Mouse (Mus musculus) lung, embryonic 14.5 days (tissue): ENCODE measurements around the gene Amd1. TPM values are rescaled to one million over a fixed set of nuclear protein-coding genes. Genes with fewer than 3 reads are reported as not detected.
A peak's percentile ranks its signal among the peaks of the same experiment; 100 is the strongest.

Experiments used
- ATAC-seq: fragments of 200-750 bp; cut with Nextera tagmentation; 2 replicates; pipeline ENCODE4 v1.8.0; 2017; ENCODE audit warnings: mild to moderate bottlenecking, moderate TSS enrichment, moderate library complexity; ENCODE audit not compliant: insufficient read depth
- DNase-seq: peaks from one replicate; pipeline ENCODE4 v3.0.0-alpha.2; 2015
- H3K27ac ChIP-seq: fragments of 300-500 bp; sonication (generic); 2 replicates; pipeline ENCODE4 v1.5.1; 2014; ENCODE audit warnings: low read depth, mild to moderate bottlenecking, moderate library complexity
- H3K27me3 ChIP-seq: fragments of 300-500 bp; sonication (generic); 2 replicates; pipeline ENCODE4 v1.6.1; 2014; ENCODE audit warnings: low read length, control low read depth; ENCODE audit not compliant: insufficient read depth
- H3K36me3 ChIP-seq: fragments of 300-500 bp; sonication (generic); 2 replicates; pipeline ENCODE4 v1.6.1; 2014; ENCODE audit warnings: control low read depth; ENCODE audit not compliant: insufficient read depth
- H3K4me1 ChIP-seq: fragments of 300-500 bp; sonication (generic); 2 replicates; pipeline ENCODE4 v1.6.1; 2014; ENCODE audit warnings: antibody characterized with exemption, control low read depth; ENCODE audit not compliant: insufficient read depth
- H3K4me2 ChIP-seq: fragments of 300-500 bp; sonication (generic); 2 replicates; pipeline ENCODE4 v1.6.1; 2014; ENCODE audit warnings: mild to moderate bottlenecking
- H3K4me3 ChIP-seq: fragments of 300-500 bp; sonication (generic); 2 replicates; pipeline ENCODE4 v1.5.1; 2014; ENCODE audit warnings: low read depth, low read length
- H3K9ac ChIP-seq: fragments of 300-500 bp; sonication (generic); 2 replicates; pipeline ENCODE4 v1.6.1; 2014
- H3K9me3 ChIP-seq: fragments of 300-500 bp; sonication (generic); 2 replicates; pipeline ENCODE4 v1.6.1; 2016; ENCODE audit warnings: low read depth, low read length, control low read depth
- CTCF ChIP-seq: IDR thresholded peaks from 2 replicates; pipeline ENCODE4 v1.5.1; 2016; ENCODE audit warnings: antibody characterized with exemption, low read depth
- WGBS: fragments of 180-500 bp; shearing (Covaris S2); extraction: QIAGEN DNeasy Blood & Tissue Kit; methylation state at CpG from one replicate; pipeline ENCODE4 v1.1.7; 2014; 5-methylcytosine and 5-hydroxymethylcytosine counted together
- polyA plus RNA-seq: library from polyadenylated mRNA; unstranded; fragments of >200 nt; fragmentation: Nextera tagmentation; extraction: Ambion mirVana; gene quantifications from 2 replicates; pipeline ENCODE4 v1.2.1, GENCODE M21; 2014

Gene Amd1
- polyA plus RNA-seq, 1 experiment from 2014 or later, result 82.0 TPM

DNA sequence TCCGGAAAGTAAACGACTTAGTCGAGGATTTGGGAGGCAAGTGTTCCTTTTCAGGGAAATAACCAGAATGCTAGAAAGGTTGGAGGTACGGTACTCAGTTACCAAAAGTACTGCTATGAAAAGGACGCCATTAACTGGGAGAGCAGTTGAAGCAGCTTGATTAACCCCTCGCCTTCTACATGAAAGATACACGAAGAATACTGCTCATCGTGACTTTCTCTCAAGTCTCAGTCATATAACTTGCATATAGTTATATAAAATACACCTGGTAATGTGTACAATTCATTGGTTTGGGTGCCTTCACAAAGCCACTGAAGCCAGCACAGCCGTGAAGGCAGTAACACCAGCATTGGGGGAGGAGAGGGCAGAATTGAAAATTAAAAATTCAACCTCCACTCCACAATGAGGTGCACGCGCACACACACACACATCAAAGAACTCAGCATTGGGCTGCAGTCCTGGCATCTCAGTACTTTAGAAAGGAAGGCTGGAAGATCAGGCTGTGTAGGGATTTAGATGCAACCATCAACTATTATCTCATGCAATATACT, 54.7 kb downstream of the Amd1 start:
- DNase-seq, result no peak
- peak overlapping the region; percentile 77 for H3K4me3 ChIP-seq
- peaks cover 62% of the 10 kb centered on the region for H3K36me3 ChIP-seq
- peak; percentile 39 for ATAC-seq
- no peak for TF ChIP-seq CTCF
- no peaks in the 10 kb centered on the region; the same call in 1 of the 2 replicates for H3K4me1 ChIP-seq
- peak overlapping the region; percentile 57 for H3K9ac ChIP-seq
- H3K9me3 ChIP-seq, result no peaks in the 10 kb centered on the region
- H3K27ac ChIP-seq, result peak overlapping the region; percentile 65
- peak overlapping the region; percentile 67 for H3K4me2 ChIP-seq
- H3K27me3 ChIP-seq, result no peaks in the 10 kb centered on the region
- 31% methylated on average over 11 of the region's 11 CpGs for WGBS

DNA sequence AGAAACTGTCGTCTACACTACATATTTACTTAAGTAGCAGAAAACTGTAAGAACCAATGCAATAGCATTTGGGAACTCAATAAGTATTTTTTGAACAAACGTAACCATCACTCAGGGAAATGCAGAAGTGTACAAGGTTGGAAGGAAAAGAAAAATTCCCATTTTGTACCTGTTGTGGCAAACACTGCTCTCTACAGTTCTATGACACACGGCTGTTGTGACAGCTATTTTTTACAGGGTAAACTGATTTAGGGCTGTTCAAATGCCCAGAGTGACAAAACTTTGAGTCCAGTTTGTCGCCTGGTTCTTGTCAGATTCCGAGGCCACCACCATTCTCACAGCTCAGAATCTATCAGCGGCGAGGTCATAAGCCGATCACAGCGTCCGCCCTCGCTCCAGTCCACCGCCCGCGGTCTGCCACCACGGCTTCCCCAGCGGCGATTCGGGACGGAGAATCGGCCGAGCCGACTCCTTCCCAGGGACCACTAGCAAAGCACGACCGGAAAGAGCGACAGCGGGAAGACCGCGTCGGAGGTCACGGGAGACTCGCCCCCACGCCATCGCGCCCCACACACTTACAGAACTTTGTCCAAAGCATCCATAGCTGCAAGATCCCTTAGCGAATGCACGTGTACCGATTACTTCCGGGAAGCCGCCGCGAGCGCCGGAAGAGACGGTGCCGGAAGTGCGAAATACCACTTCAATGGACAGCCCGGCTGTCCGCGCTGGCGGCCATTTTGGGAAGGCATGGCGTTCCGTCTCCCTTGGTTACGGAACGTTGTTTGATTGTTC, 55.4 kb downstream of the Amd1 start, which contains the start of gene Rpf2:
Gene Rpf2 (minus strand): TSS at position 663 of the 792 bp plus-strand sequence.
- H3K27me3 ChIP-seq, result no peaks in the 10 kb centered on the region
- H3K27ac ChIP-seq, result peak within 1 kb of the TSS; percentile 65
- under 1% methylated on average over 54 of the region's 54 CpGs for WGBS
- H3K4me3 ChIP-seq, result peak within 1 kb of the TSS; percentile 77
- no peaks in the 10 kb centered on the region for H3K9me3 ChIP-seq
- no peaks in the 10 kb centered on the region; the same call in 1 of the 2 replicates for H3K4me1 ChIP-seq
- no peak for TF ChIP-seq CTCF
- DNase-seq, result peak; percentile 96
- ATAC-seq, result peak; percentile 94
- peak within 1 kb of the TSS; percentile 67 for H3K4me2 ChIP-seq
- H3K36me3 ChIP-seq, result peaks cover 62% of the 10 kb centered on the region
- H3K9ac ChIP-seq, result peak within 1 kb of the TSS; percentile 57

DNA sequence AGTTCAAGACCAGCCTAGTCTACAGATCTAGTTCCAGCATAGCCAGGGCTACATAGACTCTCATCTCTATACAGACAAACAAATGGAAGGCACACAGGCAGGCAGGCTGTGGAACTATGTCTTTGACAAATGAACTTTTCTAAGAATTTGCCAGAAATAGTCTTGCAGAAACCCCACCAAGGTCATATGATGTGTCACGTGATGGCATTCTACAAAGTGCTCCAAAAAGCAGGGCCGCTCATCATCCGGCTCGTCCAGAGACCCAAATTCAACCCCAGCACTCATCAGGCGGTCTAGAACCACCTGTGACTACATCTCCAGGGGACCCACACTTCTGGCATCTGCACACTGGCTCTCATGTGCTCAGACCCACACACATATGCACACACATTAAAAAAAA, 64.2 kb downstream of the Amd1 start:
- no peak overlapping the region for H3K9ac ChIP-seq
- WGBS, result 90% methylated on average over 5 of the region's 5 CpGs
- H3K27ac ChIP-seq, result no peak overlapping the region
- DNase-seq, result no peak
- no peaks in the 10 kb centered on the region for H3K4me1 ChIP-seq
- TF ChIP-seq CTCF, result no peak
- no peaks in the 10 kb centered on the region for H3K27me3 ChIP-seq
- no peak overlapping the region for H3K4me2 ChIP-seq
- no peak overlapping the region for H3K4me3 ChIP-seq
- H3K9me3 ChIP-seq, result no peaks in the 10 kb centered on the region
- peaks cover 82% of the 10 kb centered on the region for H3K36me3 ChIP-seq
- ATAC-seq, result no peak

Other genes starting within 250 kb of the Amd1 start
- 4.2 and 5.3 TPM in 2 replicates for gene Slc16a10, start 159.9 kb downstream of the Amd1 start, polyA plus RNA-seq
- gene Rpf2, start 55.1 kb downstream of the Amd1 start, polyA plus RNA-seq, result 70.4 and 72.7 TPM in 2 replicates
- gene Gtf3c6, start 44.1 kb downstream of the Amd1 start, polyA plus RNA-seq, result 108 and 112 TPM in 2 replicates
- 10.6 and 11.6 TPM in 2 replicates for gene Cdk19, start 37.4 kb upstream of the Amd1 start, polyA plus RNA-seq